Mouse (Mus musculus) embryo, embryonic 11 days (tissue): Measurements from ENCODE around the gene Vangl2.

ENCODE experiments used
- DNase-seq: peaks from one replicate; pipeline ENCODE4 v3.0.0-alpha.2; 2015

The Vangl2 gene

GRCm38 (mm10) chr1:171963613-171964012 lies 64.6 kb downstream of the Vangl2 start:
- no peak for DNase-seq

GRCm38 (mm10) chr1:171961704-171962103 lies 66.5 kb downstream of the Vangl2 start:
- DNase-seq = no peak

- no peak for DNase-seq
Measured at GRCm38 (mm10) chr1:171960726-171961125, 67.5 kb downstream of the Vangl2 start.

GRCm38 (mm10) chr1:171957411-171957810 lies 70.8 kb downstream of the Vangl2 start:
- no peak for DNase-seq

- no peak for DNase-seq
Measured at GRCm38 (mm10) chr1:171955071-171955470, 73.2 kb downstream of the Vangl2 start.
